Mouse (Mus musculus) kidney, adult 2 months (tissue): ENCODE results near the gene Ppp2r2c. TPM values are rescaled to one million over a fixed set of nuclear protein-coding genes. Genes with fewer than 3 reads are reported as not detected.

ENCODE experiments used
- DNase-seq: peaks from one replicate; pipeline ENCODE4 v3.0.0; 2021
- H3K27ac ChIP-seq: fragments of 200-500 bp; 2 replicates; pipeline ENCODE4 v1.5.1; 2012; ENCODE audit warnings: low read depth, low read length, control low read depth, inconsistent platforms; ENCODE audit not compliant: insufficient read depth
- H3K27me3 ChIP-seq: fragments of 200-500 bp; replicated peaks from 2 replicates; pipeline ENCODE4 v1.6.1; 2012; ENCODE audit warnings: mild to moderate bottlenecking, moderate library complexity, low read length, inconsistent platforms; ENCODE audit not compliant: control insufficient read depth, insufficient read depth
- H3K36me3 ChIP-seq: fragments of 200-500 bp; 2 replicates; pipeline ENCODE4 v1.6.1; 2012; ENCODE audit warnings: mild to moderate bottlenecking, moderate library complexity, low read length, inconsistent platforms; ENCODE audit not compliant: control insufficient read depth, insufficient read depth
- H3K4me1 ChIP-seq: fragments of 200-500 bp; 2 replicates; pipeline ENCODE4 v1.6.1; 2011; ENCODE audit warnings: low read length; ENCODE audit not compliant: control insufficient read depth, insufficient read depth
- H3K4me3 ChIP-seq: fragments of 200-500 bp; 2 replicates; pipeline ENCODE4 v1.5.1; 2011; ENCODE audit warnings: mild to moderate bottlenecking, low read depth, low read length, control low read depth; ENCODE audit not compliant: insufficient read depth
- CTCF ChIP-seq: fragments of 200-500 bp; conservative IDR thresholded peaks from 2 replicates; pipeline ENCODE4 v1.5.1; 2011; ENCODE audit warnings: low read depth, mild to moderate bottlenecking, control low read depth, low read length, moderate library complexity, mixed read lengths; ENCODE audit not compliant: insufficient read depth, insufficient read length
- POLR2A ChIP-seq: fragments of 200-500 bp; IDR thresholded peaks from one replicate; pipeline ENCODE4 v1.6.1; 2011; ENCODE audit warnings: low read depth, low read length, control low read depth
- WGBS: fragments of 180-500 bp; shearing (Covaris S2); methylation state at CpG from one replicate; pipeline ENCODE4 v1.1.7; 2018; 5-methylcytosine and 5-hydroxymethylcytosine counted together
- polyA plus RNA-seq: library from polyadenylated mRNA; depleted of rRNA; stranded (reverse); fragments of >200 nt; gene quantifications from 2 replicates; pipeline ENCODE4 v1.2.3, GENCODE M21; 2012; rRNA removed

The Ppp2r2c gene
- 0.34 and 0.58 TPM in 2 replicates for polyA plus RNA-seq

DNA sequence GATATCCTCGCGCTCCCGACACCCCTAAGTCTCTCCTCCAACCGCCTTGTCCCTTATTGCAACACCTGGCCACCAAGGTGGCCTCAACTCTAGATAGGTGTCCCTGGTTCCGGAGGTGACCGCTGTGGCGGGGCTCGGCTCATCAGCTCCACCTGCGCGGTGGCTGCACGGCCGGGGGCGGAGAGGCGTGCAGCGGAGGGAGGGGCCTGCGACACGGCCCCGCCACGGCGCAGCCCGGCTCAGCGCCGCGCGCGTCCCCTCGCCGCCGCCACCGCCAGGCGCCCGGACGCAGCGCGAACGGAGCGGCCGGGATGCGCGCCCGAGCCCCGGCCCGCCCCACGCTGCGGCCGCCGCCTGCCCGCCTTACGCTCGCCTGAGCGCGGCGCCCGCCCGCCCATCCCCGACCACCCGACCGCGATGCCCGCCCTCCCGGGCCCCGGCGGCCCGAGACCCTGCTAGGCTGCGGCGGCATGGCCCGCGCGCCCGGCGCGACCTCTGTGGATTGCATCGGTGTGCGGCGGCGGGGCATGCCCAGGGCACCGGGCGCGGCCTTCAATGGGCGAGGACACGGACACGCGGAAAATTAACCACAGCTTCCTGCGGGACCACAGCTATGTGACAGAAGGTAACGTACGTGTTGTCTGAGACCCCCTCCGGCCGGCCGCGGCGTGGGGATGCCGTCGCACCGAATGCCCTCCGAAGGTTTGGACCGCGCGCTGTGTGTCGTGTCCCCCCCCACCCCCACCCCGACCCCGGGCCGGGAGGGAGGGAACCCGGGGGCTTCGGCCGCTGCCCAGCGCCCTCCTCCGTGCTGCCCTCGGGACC is at the start of gene Ppp2r2c:
TSS of gene Ppp2r2c (plus strand) at position 248 of the 825 bp plus-strand sequence.
- no peak for TF ChIP-seq POLR2A
- TF ChIP-seq CTCF, result no peak
- Histone ChIP-seq H3K4me1 (no peaks in the 10 kb centered on the region), H3K36me3 (no peaks in the 10 kb centered on the region), H3K27me3 (no peaks in the 10 kb centered on the region), H3K4me3 (no peak within 1 kb of the TSS), H3K27ac (no peak within 1 kb of the TSS)
- no peak for DNase-seq
- WGBS, result 4% methylated on average over 108 of the region's 108 CpGs

DNA sequence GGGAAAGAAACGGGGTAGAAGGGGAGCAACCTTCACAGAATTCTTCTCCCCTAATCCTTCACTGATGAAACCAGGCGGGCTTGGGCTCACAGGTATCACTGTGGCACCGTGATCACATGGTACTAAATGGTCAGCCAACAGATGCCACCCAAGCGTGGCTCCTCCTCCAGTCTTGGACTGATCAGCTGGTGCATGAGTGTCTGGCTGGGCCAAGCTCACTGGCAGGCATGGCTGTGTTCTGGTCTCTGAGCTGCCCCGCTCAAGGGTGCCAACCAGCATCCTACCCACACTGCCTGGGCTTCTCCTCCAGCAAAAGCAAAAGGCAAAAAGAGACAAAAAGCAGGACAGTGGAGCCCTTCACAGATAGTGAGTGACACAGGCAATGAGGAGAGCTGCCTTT is 48.6 kb upstream of the Ppp2r2c start:
- TF ChIP-seq POLR2A (no peak), CTCF (no peak)
- WGBS, result 89% methylated on average over 5 of the region's 5 CpGs
- H3K27me3 ChIP-seq, result no peaks in the 10 kb centered on the region

DNA sequence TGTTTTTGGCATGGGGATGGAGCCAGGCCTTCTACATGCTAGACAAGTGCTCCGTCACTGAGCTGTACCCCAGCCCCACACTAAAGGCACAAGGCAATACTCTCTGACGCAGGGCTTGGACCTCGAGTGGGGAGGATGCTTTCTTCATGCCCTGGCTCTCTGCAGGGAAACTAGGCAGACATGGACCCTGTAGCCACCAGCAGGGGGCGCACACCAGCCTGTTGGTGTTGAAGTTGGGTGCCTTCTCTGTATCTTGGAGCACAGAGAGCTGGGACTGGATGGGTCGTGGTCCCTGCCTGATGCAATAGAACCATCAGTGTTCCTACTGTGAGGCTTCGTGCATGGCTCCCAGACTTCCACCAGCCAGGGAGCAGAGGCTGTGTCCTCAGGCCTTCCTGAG is 48.2 kb upstream of the Ppp2r2c start:
- Histone ChIP-seq H3K4me1 (no peaks in the 10 kb centered on the region), H3K36me3 (no peaks in the 10 kb centered on the region; the same call in 1 of the 2 replicates), H3K27me3 (no peaks in the 10 kb centered on the region), H3K27ac (no peak overlapping the region), H3K4me3 (no peak overlapping the region)
- 56% methylated on average over 6 of the region's 6 CpGs for WGBS
- DNase-seq, result peak; percentile 53
- TF ChIP-seq POLR2A (no peak), CTCF (peak; percentile 81)

More for the DNA sequence above, 48.6 kb upstream of the Ppp2r2c start:
- no peak for DNase-seq
- Histone ChIP-seq H3K27ac (no peak overlapping the region), H3K4me1 (no peaks in the 10 kb centered on the region), H3K36me3 (no peaks in the 10 kb centered on the region; the same call in 1 of the 2 replicates), H3K4me3 (no peak overlapping the region)

DNA sequence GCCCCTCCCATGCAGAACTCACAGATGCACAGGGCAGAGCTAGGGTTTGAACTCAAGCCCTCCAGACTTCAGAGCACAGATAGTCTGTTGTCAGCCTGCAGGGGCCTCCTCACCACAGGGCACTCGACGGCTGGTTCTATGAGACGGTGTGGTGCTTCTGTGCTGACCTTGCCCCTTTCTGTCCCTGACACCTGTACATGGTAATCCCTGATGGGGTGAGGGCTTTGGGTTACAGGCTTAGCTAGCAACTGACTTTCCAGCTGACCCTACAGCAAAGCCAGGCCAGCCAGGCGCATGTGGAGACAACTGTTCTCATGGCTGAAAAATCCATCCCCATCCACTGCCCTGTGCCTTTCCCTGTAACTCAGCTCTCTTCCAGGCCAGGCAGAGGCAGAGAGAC is 45.4 kb upstream of the Ppp2r2c start:
- no peak overlapping the region for H3K4me3 ChIP-seq
- TF ChIP-seq POLR2A (no peak), CTCF (no peak)
- no peaks in the 10 kb centered on the region for H3K36me3 ChIP-seq
- WGBS, result 72% methylated on average over 4 of the region's 4 CpGs
- no peak overlapping the region for H3K27ac ChIP-seq
- H3K27me3 ChIP-seq, result no peaks in the 10 kb centered on the region
- no peaks in the 10 kb centered on the region for H3K4me1 ChIP-seq
- no peak for DNase-seq

DNA sequence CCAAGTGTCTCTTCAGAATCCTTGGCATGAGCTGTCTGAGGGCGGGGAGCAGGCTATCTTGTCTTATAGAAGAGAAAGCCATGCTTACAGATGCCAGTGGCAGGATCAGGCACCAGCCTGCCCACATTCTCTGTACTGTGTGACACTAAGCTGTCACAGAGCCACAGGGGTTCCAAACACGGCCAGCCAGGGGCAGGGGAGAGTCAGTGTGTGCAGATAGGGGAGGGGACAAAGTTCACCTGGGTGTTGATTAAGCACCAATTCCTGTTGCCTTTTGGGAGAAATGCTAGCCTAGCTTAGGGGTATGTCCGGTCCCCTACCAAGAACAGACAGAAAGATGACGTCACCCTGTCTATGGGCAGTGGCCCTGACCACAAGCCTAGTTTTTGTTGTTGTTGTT is 39.2 kb upstream of the Ppp2r2c start:
- Histone ChIP-seq H3K4me3 (no peak overlapping the region), H3K36me3 (no peaks in the 10 kb centered on the region), H3K27ac (no peak overlapping the region), H3K4me1 (no peaks in the 10 kb centered on the region), H3K27me3 (no peaks in the 10 kb centered on the region)
- no peak for TF ChIP-seq POLR2A
- no peak for TF ChIP-seq CTCF
- 78% methylated on average over 4 of the region's 4 CpGs for WGBS
- no peak for DNase-seq

DNA sequence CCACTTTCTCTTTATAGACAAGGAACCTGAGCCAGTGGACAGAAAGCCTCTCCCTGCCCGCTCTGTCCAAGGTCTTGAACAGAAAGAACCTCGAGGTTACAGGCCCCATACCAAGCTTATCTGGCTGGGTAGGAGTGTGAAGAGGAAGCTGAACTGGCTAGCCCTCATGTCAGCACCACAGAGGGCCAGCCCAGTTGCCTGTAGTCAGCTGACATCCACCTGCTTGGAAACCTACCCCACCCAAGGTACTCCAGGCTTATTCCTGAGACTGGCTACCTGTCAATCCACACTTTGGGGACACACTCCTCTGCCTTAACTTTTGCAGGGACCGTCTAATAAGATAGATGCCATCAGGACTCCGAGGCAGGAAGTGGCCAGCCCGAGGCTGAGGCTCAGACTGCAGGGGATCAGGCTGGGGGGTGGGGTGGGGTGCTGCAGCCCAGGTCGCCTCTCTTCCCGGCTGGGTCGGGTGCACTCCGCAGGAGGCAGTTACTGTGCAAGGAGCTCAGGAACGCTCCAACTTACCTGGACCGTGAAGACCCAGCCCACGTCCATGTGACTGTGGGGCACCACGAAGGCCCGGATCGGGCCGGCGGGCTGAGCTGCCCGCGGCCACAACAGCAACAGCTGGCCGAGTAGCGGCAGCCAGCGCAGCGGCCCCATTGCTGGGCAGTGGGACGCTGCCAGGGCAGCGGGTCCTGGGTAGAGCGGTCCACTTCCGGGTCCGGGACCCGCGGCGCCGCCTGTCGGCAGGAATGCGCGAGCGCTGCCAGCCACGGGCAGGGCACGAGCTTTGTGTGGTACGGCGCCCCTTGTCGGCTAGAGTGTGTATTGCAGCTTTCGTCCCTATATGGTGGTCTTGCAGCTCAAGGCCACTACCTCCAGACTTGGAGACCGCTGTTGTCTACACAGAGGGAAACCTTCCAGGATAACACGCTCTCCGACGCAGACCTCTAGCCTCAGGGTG is 38.1 kb upstream of the Ppp2r2c start, which contains the start of gene Man2b2:
TSS of gene Man2b2 (minus strand) at position 741 of the 967 bp plus-strand sequence.
- TF ChIP-seq POLR2A, result no peak
- peak; percentile 92 for TF ChIP-seq CTCF
- peak; percentile 91 for DNase-seq
- H3K36me3 ChIP-seq, result no peaks in the 10 kb centered on the region
- no peaks in the 10 kb centered on the region for H3K27me3 ChIP-seq
- H3K4me3 ChIP-seq, result peak within 1 kb of the TSS; percentile 80
- no peaks in the 10 kb centered on the region for H3K4me1 ChIP-seq
- H3K27ac ChIP-seq, result 0 out of 2 replicates have a peak within 1 kb of the TSS, but pooled peaks have one; percentile 22
- WGBS, result 3% methylated on average over 46 of the region's 46 CpGs

DNA sequence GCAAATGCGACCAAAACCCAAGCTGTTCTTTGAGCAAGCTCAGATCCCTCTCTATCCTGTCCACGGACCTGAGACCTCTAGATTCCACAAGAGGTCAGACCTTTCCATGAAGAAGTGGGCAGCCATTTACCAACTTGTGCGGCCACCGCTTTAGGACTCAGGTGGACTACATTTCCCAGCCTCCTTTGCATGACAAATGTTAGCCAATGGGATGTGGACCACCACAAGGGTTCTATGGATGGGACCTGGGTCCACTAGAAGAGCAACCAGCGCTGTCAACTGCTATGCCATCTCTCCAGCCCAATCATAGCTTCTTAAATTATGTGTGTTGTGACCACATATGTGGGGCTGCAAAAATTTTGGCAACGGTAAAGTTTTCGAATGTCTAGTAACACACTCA is 37.0 kb upstream of the Ppp2r2c start:
- no peak overlapping the region for H3K4me3 ChIP-seq
- H3K27me3 ChIP-seq, result no peaks in the 10 kb centered on the region
- no peaks in the 10 kb centered on the region for H3K4me1 ChIP-seq
- H3K36me3 ChIP-seq, result no peaks in the 10 kb centered on the region
- DNase-seq, result no peak
- WGBS, result 63% methylated on average over 7 of the region's 7 CpGs
- TF ChIP-seq CTCF (no peak), POLR2A (no peak)
- H3K27ac ChIP-seq, result no peak overlapping the region
